Mouse (Mus musculus) right cerebral cortex, postnatal 36 days (tissue): ENCODE measurements around the gene Pex14.

Experiments
- DNase-seq, 2 experiments: peaks; one replicate each; pipeline ENCODE4 v3.0.0; 2022; ENCODE audit warnings: low spot score in 2 of 2, mixed read lengths in 1 of 2

The Pex14 gene

DNA sequence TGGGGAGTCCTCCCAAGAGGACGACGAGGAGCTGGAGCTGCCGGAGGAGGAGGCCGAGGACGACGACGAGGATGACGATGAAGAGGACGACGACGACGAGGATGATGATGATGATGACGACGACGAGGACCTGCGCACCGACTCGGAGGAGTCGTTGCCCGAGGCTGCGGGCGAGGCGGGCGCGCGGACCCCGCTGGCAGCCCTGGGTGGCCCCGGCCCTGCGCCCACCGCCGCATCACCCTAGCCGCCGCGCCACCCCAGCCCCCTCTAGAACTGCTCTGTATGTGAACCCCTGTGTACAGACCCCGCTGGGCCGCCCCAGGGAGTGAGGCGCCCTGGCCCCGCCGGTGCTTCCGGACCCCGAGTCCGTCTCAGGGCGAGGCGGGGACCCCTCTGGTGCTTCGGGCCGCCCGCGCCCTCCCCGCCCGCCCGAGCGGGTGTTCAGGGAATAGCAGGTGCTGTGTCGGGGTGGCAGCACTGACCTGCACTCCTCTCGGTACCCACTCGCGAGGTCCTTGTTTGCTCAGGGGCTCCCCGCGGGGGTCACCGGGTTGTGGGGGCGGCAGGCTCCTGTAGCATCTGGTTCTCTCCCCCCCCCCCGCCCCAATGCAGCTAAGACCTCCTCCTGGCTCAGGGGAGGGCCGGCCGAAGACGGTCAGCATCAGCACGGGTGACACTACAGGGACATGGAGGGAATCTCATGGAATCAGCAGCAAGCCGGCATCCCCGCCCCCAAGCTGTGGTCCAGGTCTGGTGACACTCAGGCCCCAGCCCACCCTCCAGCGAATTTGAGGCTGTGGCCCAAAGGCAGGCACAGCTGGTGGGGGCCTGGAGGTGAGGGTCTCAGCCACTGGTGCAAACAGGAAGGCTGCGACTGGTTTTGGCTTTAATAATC lies 147.1 kb downstream of the Pex14 start:
- DNase-seq, result peak; percentile 16 to 46

DNA sequence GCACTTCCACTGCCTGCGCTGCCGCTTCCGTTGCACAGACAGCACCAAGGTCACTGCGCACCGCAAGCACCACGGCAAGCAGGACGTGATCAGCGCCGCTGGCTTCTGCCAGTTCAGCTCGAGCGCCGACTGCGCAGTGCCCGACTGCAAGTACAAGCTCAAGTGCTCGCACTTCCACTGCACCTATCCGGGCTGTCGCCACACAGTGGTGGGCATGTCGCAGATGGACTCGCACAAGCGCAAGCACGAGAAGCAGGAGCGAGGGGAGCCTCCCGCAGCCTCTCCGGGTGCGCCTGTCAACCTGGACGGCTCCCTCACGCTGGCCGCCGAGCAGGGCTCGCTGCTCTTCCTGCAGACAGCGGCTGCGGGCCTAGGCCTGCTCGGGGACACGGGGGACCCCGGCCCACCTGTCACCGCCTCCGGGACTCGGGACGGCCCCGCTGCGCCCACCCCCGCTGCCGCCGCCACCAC lies 147.8 kb downstream of the Pex14 start:
- DNase-seq, result peak; percentile 22 to 25

DNA sequence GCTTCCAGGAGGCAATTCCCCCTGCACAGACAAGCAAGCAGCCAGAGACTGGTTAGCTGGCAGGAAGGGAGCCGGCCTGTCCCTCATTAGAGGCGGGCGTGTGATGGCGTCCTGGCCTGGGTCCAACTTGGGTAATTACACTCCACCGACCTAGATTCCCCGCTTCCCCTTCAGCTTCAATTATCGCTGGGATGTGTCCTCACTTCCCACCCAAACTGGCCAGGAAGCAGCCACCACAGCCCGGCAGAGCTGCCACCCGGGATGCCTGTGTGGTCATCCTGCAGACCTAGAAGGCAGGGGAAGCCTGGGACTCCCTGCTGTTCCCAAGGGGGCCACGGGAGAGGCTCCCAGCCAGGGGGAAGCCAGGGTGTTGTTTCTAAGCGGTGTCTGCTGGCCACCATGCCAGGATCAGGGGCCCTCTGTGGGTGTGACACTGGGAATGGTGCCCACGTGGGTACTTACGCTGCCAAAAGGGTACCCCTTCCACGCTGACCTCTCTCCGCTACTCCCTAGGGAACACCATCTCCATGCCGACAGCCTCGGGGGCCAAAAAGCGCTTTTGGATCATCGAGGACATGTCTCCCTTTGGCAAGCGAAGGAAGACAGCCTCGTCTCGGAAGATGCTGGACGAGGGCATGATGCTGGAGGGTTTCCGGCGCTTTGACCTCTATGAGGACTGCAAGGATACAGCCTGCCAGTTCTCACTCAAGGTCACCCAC lies 148.6 kb downstream of the Pex14 start:
- DNase-seq, result peak; percentile 36 to 38

DNA sequence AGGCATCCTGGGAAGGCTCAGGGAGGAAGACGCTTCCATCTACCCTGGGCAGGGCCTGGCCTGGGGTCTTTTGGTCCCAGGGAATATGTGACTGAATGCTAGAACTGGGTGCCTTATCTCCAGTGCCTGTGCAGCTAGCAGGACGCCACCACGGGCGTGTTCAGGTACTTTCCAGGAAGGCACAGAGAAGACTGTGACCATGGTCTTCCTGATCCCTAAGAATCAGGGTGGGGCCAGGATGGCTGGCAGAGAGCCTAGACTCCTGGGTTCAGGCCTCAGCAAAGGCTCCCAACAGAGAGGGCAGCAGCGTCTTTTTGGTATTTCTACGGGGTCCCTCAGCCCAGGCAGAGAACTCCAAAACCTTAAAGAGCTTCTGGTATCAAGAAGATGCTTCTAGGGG lies 149.2 kb downstream of the Pex14 start:
- no peak for DNase-seq

DNA sequence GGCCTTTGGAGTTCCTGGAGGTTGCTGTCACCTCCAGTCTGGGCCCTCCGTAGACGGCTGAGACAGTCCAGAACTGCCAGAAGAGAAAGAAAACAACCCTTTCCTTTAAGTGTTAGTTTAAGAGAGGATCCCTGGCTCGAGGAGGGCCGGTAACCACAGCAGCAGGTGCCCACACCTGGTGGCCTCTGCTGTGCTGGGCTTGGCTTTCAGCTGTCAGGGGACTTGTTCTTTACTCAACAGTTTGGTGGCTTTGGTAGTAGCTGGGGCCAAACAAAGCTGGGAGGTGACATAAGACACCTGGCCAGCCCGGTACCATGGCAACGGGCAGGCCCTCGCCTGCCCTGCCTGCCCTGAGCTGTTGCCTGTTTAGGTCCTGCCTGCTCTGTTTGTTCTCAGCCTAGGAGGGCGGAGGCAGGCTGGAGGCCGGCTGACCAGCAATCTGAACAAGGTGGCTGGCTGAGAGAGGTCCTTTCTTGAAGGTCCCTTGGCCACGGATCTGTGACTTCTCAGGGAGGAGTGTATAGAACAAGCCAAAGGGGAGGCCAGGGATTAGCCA lies 151.8 kb downstream of the Pex14 start:
- DNase-seq, result no peak

DNA sequence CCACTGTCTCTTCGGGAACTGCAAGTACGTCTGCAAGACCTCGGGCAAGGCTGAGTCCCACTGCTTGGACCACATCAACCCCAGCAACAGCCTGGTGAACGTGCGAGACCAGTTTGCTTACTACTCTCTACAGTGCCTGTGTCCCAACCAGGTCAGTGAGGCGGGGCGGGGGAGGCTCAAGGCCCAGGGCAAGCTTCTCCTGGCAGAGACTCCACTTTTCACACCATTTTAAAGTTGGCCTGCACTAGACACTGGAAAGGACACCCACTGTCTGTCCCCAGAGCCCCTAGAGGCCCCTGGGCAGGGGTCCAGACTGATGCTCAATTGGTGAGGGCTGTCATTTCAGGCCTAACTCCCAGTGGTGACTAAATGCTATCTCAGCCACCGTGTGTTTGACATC lies 153.6 kb downstream of the Pex14 start:
- DNase-seq, result no peak

DNA sequence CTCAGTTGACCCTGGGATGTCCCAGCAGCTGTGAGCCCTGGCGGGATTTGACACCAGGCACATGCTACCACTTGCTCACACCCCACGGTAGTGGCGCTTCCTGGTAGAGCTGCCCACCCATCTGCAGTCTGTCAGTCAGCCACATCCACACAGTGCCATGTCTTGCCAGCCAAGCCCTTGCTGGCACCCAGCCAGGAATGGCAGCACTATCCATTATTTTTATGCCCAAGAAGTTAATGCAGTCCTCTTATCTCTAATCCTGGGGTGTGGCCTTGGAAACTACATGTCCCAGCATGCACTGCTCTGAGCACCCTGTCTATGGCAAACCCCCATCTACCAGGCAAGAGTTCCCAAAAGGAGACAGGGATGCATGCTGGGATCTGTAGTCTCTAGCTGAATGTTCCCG lies 154.2 kb downstream of the Pex14 start:
- peak in 1 of 2 experiments; percentile 12 for DNase-seq

DNA sequence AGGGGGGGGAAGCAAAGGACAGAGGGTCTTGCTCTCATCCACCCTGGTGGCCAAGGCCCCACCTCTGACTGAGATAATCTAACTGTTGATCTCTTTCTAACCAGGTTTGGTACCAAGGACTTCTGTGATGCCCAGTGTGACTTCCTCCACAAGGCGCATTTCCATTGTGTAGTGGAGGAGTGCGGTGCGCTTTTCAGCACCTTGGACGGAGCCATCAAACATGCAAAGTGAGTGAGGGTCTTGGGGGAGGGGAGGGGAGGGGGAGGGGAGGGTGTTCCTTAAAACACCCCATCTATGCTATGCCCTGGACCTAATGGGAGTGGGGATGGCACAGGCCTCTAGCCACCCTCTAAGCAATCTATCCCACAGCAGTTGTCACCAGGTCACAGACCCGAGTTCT lies 156.6 kb downstream of the Pex14 start:
- no peak for DNase-seq

DNA sequence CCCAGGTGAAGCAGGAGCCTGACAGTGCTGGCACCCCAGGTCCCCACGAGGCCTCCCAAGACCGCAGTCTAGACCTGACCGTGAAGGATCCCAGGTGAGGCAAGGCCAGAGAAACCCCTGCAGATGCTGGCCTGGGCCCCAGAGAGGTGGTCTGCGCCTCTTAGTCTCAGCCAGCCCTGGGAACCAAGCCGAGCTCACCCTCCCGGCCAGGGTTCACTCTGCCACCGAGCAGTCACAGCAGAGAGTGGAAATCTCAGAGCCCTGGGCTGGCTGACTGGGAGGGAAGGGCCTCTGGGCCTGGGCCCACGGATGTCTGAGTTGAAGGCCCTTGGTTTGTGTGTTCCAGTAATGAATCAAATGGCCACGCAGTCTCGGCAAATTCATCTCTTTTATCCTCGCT lies 158.4 kb downstream of the Pex14 start:
- no peak for DNase-seq

DNA sequence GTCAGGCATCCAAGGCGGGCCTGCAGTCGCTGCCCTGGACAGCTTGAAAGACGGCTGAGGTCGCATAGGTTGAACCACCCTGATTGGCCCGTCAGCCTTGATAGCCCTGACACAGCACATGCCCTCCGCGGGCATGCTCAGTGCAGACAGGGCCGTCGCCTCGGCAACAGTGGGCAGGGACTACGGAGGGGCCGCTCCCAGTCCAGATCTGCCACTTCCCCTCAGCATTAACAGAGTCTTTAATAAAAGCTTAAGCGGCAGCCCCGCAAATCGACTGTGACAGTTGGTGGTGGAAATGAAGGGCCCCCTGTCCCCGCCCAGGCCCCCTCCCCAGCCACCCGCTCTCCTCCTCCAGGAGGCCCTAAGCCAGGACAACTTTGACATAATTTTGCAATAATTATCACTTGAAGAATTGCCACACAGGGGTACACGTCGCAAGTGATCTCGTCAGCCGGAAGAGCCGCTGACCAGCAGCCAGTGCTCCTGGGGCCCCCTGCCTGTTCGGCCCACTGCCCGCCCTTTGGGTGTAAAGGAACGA lies 158.9 kb downstream of the Pex14 start:
- DNase-seq, result no peak

DNA sequence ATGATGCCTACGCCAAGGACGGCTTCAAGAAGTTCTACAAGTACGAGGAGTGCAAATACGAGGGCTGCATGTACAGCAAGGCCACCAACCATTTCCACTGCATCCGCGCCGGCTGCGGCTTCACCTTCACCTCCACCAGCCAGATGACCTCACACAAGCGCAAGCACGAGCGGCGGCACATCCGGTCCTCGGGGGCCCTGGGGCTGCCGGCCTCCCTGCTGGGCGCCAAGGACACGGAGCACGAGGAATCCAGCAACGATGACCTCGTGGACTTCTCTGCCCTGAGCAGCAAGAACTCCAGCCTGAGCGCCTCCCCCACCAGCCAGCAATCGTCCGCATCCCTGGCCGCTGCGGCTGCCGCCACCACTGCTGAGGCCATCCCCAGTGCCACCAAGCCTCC lies 161.1 kb downstream of the Pex14 start:
- no peak for DNase-seq

DNA sequence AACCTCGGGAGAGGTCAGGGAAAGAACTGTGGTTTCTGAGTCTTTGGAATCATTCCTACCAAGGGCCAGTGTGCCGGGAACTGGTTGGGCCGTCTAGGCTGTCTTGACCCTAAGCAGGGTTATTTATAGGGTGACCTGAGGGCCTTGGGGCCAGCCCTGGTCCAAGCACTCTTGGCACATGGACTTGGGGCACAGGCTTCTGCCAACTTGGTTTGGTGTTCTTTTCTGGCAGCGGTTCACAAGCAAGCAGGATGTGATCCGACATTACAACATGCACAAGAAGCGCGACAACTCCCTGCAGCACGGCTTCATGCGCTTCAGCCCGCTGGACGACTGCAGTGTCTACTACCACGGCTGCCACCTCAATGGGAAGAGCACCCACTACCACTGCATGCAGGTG lies 162.9 kb downstream of the Pex14 start:
- DNase-seq, result no peak

DNA sequence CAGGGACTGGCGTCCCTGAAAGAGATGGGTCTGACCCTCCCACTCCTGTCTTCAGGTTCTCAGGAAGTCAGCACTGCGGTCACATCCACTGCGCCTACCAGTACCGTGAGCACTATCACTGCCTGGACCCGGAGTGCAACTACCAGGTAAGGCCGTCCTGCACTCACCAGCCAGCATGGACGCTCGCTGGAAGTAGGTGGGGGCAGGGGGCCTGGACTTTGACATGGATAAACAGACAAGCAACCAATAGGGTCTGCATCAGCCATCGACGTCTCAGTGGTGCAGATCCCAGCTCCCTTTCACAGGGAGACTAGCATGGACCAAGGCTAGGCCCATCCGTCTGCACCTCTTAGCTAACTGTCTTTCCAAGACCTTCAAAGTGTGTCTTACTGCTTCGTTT lies 163.6 kb downstream of the Pex14 start:
- DNase-seq, result no peak

DNA sequence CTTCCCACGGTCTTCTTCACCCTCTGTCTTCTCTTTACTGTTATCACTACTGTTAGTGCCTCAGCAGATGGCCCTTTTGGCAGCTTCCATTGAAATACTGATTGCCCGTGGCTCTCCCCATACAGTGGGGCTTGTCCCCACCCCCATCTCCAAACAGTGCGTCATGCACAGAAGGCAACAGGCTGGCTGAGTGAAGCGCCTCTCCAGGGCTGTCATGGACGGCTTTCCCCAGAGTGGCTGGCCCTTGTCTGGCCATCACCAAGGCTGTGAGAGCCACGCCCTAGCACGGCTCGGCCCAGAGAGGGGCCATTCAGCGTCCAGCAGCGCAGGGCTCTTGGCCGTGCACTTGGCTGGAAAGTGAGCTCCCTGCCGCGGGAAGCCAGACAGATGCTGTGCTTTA lies 164.5 kb downstream of the Pex14 start:
- DNase-seq, result no peak

DNA sequence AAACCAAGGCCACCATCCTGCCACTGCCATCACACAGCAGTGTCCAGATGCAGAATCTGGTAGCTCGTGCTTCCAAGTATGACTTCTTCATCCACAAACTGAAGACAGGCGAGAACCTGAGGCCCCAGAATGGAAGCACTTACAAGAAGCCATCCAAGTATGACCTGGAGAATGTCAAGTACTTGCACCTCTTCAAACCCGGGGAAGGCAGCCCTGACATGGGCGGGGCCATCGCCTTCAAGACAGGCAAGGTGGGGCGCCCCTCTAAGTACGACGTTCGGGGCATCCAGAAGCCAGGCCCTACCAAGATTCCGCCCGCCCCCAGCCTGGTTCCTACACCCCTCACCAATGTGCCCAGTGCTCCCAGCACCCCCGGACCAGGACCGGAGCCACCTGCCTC lies 166.6 kb downstream of the Pex14 start:
- no peak for DNase-seq

DNA sequence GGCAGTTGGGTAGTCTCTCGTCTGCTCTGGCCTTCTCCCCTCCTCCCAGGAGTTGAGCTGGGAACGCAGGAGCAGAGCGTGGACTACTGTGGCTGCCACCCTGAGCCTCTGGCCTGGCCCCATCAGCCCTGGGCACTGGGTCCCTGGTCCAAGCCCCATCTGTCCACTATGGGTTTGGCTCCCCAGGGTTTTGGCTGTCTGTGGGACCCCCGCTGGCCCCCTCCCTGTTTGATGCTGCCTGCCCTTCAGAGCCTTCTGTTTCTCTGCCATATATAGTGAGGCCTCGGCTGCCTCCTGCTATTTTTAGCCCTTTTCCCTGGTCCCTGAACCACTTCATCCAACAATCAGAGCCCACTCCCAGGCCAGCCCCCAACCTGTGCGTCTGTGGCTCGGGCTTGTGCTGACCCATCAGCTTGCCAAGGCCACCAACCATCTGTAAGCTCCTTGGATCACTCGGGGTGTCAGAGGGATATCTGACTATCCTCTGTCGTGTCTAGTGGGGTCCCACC lies 168.9 kb downstream of the Pex14 start:
- no peak for DNase-seq

DNA sequence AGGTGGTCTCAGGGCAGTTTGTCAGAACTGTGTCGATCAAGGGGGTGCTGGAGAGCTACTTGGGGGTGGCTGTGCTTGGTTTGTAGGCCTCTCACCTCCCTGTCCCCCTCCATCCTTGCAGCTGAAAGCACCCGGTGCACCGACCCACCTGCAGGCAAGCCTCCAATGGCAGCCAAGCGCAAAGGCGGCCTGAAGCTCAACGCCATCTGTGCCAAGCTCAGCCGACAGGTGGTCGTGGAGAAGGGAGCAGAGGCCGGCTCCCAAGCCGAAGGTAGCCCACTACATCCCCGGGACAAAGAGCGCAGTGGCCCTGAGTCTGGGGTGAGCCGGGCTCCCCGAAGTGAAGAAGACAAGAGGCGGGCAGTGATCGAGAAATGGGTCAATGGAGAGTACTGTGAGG lies 170.8 kb downstream of the Pex14 start:
- no peak for DNase-seq

DNA sequence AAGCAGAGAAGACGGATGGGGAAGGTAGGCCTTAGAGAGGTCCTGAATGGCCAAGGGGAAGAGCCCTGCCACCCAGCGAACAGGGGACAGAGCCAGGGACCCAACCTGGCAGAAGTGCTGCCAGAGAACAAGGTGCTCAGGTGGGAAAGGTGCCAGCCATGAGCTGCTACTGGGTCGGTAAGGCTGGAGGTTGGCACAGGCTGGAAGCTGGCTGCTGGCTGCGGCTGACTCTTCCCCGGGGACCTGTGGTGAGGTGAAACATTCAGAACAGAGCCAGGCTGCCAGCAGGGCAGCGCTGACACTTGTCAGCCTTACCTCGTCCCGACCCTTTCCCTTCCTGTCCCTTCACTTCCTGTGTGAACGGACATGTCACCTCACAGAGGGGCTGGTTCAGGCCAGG lies 171.4 kb downstream of the Pex14 start:
- no peak for DNase-seq

DNA sequence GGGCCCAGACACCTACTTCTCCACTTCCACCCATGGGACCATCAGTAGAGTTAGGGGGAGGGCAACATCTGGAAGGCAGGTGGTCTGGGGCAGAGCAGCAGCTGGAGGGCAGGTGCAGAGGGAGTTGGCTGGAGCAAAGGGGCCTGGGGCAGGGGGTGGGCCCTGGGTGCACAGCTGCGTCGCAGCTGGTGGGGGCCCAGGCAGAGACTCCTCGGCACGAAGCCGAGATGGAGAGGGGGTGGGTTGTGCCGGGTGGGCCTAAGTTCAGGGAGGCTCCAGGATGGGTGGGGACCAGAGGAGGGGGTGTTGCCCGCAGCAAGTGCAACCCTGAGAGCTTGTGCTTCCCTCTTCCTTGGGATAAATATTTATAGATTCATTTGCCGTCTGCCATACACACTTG lies 173.2 kb downstream of the Pex14 start:
- no peak for DNase-seq

DNA sequence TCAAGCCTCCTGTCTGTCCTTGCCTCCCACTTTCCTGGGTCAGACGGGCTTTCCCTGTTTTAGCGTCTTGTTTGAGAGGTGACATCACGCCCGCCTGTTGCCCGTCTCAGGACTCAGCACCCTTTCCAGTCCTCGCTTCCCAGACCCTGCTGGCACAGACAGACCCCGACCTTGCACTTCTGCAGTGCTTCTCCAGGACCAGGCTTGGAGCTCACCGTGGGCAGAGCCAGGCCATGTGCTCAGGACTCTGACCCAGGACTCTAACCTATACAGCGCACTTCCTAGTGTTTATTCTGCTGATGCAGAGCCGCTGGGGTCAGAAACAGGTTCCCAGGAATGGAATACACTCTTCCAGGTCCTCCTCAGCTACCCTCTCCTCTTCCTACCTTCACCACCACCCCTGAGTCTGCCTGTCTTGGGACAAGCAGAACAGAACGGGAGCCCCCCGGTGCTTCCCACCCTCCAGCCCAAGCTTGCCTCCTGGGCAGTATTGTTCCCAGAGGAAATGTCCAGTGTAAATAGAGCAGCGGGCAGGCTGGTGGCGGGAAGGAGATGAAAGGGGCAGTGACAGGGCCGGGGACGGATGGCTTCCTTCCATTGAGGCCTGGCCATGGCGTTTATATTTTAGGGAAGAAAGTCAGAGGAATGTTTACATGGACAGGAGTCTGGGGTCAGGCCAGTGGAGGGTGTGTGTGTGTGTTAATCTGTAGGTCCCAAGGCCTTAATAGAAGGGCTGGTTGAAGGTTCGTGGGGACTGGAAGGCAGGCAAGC lies 173.9 kb downstream of the Pex14 start:
- DNase-seq, result no peak

DNA sequence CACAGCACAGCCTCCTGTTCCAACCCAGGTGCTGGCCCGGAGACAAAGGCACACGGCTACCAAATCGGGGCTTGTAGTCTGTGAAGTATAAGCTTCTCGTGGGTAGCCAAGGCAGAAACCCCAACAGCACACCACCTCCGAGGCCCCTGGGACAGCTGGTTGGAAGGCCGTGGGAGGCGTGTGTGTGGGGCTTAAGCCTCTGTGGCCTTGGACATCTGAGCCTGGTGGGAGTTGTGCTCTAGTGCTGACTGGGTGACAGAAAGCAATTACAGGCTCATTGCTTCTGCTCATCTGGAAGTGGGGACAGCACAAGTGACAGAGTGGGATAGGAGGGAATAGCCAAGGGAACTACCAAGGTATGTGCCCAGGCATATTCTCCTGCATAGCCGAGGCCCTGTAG lies 175.7 kb downstream of the Pex14 start:
- no peak for DNase-seq

DNA sequence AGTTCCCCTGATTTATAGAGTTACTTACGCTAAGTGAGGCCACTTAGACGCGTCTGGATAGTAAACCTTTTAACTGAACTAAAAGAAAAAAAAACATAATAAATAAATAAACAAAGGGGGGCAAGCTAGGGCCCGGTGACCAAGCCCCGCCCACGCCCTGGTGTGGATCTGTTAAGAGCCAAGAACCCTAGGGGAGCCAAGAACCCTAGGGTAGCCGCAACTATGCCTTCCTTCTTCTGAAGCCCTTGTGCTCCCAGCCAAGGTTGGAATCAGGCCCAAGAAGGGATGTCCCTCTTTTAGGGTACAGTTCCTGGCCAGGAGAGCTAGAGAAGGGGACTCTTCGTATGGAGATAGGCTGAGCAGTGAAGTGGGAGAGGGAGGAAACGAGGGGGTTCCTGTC lies 176.3 kb downstream of the Pex14 start:
- DNase-seq, result no peak
